Mouse (Mus musculus) midbrain, embryonic 14.5 days (tissue): ENCODE results near the gene Fgfr2. TPM values are rescaled to one million over a fixed set of nuclear protein-coding genes. Genes with fewer than 3 reads are reported as not detected.

Experiments
- ATAC-seq: fragments of 200-750 bp; cut with Nextera tagmentation; 2 replicates; pipeline ENCODE4 v1.8.0; 2017; ENCODE audit warnings: moderate number of reproducible peaks, moderate library complexity; ENCODE audit not compliant: low FRiP score, low TSS enrichment
- DNase-seq: peaks from one replicate; pipeline ENCODE4 v3.0.0-alpha.2; 2015
- H3K27ac ChIP-seq: fragments of 300-500 bp; sonication (generic); replicated peaks from 2 replicates; pipeline ENCODE4 v1.5.1; 2014; ENCODE audit warnings: mild to moderate bottlenecking, low read depth, low read length, moderate library complexity
- H3K27me3 ChIP-seq: fragments of 300-500 bp; sonication (generic); 2 replicates; pipeline ENCODE4 v1.6.1; 2014; ENCODE audit warnings: low read length, control low read depth, mixed read lengths; ENCODE audit not compliant: control insufficient read depth, insufficient read depth
- H3K36me3 ChIP-seq: fragments of 300-500 bp; sonication (generic); 2 replicates; pipeline ENCODE4 v1.6.1; 2014; ENCODE audit warnings: low read length, control low read depth; ENCODE audit not compliant: control insufficient read depth, insufficient read depth
- H3K4me1 ChIP-seq: fragments of 300-500 bp; sonication (generic); 2 replicates; pipeline ENCODE4 v1.6.1; 2014; ENCODE audit warnings: mild to moderate bottlenecking, antibody characterized with exemption, low read length, control low read depth; ENCODE audit not compliant: control insufficient read depth, insufficient read depth
- H3K4me2 ChIP-seq: fragments of 300-500 bp; sonication (generic); 2 replicates; pipeline ENCODE4 v1.6.1; 2014; ENCODE audit warnings: mild to moderate bottlenecking, low read length, moderate library complexity
- H3K4me3 ChIP-seq: fragments of 300-500 bp; sonication (generic); replicated peaks from 2 replicates; pipeline ENCODE4 v1.5.1; 2014; ENCODE audit warnings: low read depth, low read length
- H3K9ac ChIP-seq: fragments of 300-500 bp; sonication (generic); replicated peaks from 2 replicates; pipeline ENCODE4 v1.6.1; 2014; ENCODE audit warnings: mild to moderate bottlenecking, low read length, moderate library complexity
- H3K9me3 ChIP-seq: fragments of 300-500 bp; sonication (generic); 2 replicates; pipeline ENCODE4 v1.6.1; 2016; ENCODE audit warnings: low read length, control low read depth, mixed read lengths; ENCODE audit not compliant: control insufficient read depth
- WGBS: fragments of 180-500 bp; shearing (Covaris S2); extraction: QIAGEN DNeasy Blood & Tissue Kit; methylation state at CpG from one replicate; pipeline ENCODE4 v1.1.7; 2014; 5-methylcytosine and 5-hydroxymethylcytosine counted together
- polyA plus RNA-seq: library from polyadenylated mRNA; unstranded; fragments of >200 nt; fragmentation: Nextera tagmentation; extraction: Ambion mirVana; gene quantifications from 2 replicates; pipeline ENCODE4 v1.2.1, GENCODE M21; 2014

Fgfr2 gene
- polyA plus RNA-seq, 1 experiment from 2014 or later, result 28.1 TPM

DNA sequence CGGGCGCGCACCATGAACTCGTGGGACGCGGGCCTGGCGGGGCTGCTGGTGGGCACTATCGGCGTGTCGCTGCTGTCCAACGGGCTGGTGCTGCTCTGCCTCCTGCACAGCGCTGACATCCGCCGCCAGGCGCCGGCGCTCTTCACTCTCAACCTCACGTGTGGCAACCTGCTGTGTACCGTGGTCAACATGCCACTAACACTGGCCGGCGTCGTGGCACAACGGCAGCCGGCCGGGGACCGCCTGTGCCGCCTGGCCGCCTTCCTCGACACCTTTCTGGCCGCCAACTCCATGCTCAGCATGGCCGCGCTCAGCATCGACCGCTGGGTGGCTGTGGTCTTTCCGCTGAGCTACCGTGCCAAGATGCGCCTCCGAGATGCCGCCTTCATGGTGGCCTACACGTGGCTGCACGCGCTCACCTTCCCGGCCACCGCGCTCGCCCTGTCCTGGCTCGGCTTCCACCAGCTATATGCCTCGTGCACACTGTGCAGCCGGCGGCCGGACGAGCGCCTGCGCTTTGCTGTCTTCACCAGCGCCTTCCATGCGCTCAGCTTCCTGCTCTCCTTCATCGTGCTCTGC, 1156.1 kb downstream of the Fgfr2 start:
- peak overlapping the region; percentile 52 for H3K4me3 ChIP-seq
- WGBS, result 4% methylated on average over 57 of the region's 57 CpGs
- ATAC-seq (peak; percentile 34), DNase-seq (peak; percentile 61)
- H3K4me2 ChIP-seq, result peak overlapping the region; percentile 74
- H3K9ac ChIP-seq, result peak overlapping the region; percentile 70
- no peaks in the 10 kb centered on the region for H3K36me3 ChIP-seq
- peaks cover 10% of the 10 kb centered on the region; the same call in 1 of the 2 replicates for H3K4me1 ChIP-seq
- H3K27me3 ChIP-seq, result peaks cover 17% of the 10 kb centered on the region; the same call in 1 of the 2 replicates
- peak overlapping the region; percentile 84 for H3K27ac ChIP-seq
- H3K9me3 ChIP-seq, result no peaks in the 10 kb centered on the region

DNA sequence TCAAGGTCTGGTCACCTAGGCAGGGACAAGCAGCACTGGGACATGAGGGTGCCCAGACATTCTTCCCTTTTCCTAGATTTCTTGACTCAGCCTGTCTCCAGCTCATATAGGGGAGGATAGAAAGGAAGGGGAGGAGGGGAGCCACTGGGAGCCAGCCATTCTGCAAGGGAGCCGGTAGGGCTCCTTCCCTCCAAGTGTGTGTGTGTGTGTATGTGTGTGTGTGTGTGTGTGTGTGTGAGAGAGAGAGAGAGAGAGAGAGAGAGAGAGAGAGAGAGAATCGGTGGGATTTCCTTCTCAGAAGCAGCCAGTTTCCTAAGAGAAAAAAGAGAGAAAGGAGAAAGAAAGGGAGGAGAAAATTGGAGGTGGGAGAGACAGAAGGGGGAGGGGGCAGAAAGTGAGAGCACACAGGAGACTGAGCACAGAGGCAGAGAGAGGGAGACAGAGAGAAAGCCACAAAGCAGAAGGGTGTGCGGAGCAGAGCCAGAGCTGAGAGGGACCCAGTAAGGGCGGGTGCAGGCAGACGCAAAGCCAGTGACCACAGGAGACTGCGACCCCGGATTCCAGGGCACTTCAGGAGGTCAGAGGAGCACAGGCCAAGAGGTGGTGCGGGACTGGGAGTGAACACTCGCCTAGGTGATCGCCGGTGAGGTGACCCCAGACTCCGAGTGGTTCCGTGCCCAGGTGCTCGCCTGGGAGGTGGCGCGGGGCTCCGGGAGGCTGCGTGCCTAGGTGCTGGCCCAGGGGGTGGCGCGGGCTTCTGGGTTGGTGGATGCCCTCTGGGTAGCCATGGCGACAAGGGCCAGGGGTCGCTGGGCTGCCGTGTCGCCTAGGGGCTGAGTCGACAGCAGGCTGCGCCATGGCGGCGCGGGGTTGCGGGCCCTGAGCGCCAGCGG, 1156.9 kb downstream of the Fgfr2 start, which contains the start of gene Gpr26:
Gpr26 (plus strand) TSS at position 438 of the 893 bp plus-strand sequence.
- peak within 1 kb of the TSS; percentile 84 for H3K27ac ChIP-seq
- H3K4me2 ChIP-seq, result peak within 1 kb of the TSS; percentile 74
- DNase-seq, result peak; percentile 62
- H3K27me3 ChIP-seq, result peaks cover 17% of the 10 kb centered on the region; the same call in 1 of the 2 replicates
- peak within 1 kb of the TSS; percentile 70 for H3K9ac ChIP-seq
- no peaks in the 10 kb centered on the region for H3K36me3 ChIP-seq
- H3K9me3 ChIP-seq, result no peaks in the 10 kb centered on the region
- peaks cover 10% of the 10 kb centered on the region; the same call in 1 of the 2 replicates for H3K4me1 ChIP-seq
- 2% methylated on average over 32 of the region's 32 CpGs for WGBS
- no peak; the same call in none of the 2 replicates for ATAC-seq
- peak within 1 kb of the TSS; percentile 52 for H3K4me3 ChIP-seq

DNA sequence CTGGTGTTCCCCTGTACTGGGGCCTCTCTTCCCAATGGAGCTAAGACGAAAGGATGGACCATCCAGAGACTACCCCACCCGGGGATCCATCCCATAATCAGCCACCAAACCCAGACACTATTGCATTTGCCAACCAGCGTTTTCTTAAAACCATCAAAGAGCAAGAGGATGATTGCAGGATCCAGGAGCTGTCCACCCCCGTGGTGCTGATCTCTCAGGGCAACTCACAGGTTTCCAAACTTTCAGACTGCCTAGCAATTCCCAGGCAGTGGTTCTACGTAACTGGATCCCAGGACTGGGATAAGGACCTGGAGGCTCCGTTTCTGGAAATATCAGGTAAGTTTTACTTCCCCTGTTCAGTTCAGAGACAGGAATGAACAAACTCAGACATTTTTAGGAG, 1162.6 kb downstream of the Fgfr2 start:
- ATAC-seq (no peak), DNase-seq (peak; percentile 40)
- Histone ChIP-seq H3K4me1 (peaks cover 5% of the 10 kb centered on the region; the same call in 1 of the 2 replicates), H3K36me3 (no peaks in the 10 kb centered on the region), H3K4me3 (no peak overlapping the region), H3K9me3 (no peaks in the 10 kb centered on the region), H3K4me2 (no peak overlapping the region), H3K27ac (no peak overlapping the region), H3K9ac (no peak overlapping the region), H3K27me3 (0 out of 2 replicates have a peak, but pooled peaks cover 2% of the 10 kb centered on the region)
- WGBS, result 38% methylated on average over 6 of the region's 6 CpGs

DNA sequence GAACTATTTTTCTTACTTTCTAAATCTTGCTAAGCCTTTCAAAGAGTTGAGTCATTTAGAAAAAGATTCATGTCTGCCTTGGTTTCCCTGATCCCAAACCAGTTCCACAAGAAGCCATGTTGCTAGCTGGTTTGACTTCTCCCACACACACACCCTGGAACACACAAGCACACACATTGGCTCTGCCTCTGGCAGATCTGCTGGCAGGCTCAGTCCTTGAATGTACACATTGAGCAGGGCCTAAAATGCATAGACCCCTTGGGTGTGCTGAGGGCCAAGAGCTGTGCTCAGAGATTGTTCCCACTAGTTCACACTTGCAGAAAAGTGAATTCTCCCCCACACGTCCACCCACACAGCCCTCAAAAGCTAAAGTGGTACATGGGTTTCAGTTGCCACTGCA, 1164.4 kb downstream of the Fgfr2 start:
- Histone ChIP-seq H3K9ac (no peak overlapping the region), H3K27ac (no peak overlapping the region), H3K27me3 (no peaks in the 10 kb centered on the region), H3K4me1 (peaks cover 5% of the 10 kb centered on the region; the same call in 1 of the 2 replicates), H3K4me3 (no peak overlapping the region), H3K4me2 (no peak overlapping the region), H3K36me3 (no peaks in the 10 kb centered on the region), H3K9me3 (no peaks in the 10 kb centered on the region)
- no peak for DNase-seq
- ATAC-seq, result no peak
- WGBS, result 68% methylated on average over 1 of the region's 1 CpGs

DNA sequence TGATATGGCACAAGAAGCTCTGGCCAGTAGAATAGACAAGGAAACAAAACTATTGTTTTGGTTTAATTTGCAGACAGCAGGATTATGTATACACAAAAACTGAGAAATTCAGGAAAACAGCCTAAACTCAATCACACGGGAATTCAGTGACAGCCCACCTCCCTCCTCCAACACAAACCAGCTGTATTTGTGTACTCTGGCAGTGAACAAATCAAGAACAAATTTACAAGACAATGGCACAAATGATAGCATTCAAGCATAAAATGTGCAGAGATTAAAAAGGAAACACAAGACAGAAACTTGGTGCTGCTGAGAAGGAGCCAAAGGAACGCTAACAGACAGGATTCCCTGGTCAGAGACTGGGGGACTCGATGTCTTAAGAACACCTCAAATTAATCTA, 1169.7 kb downstream of the Fgfr2 start:
- Histone ChIP-seq H3K4me1 (no peaks in the 10 kb centered on the region), H3K9ac (no peak overlapping the region), H3K9me3 (no peaks in the 10 kb centered on the region), H3K4me2 (no peak overlapping the region), H3K36me3 (no peaks in the 10 kb centered on the region), H3K27me3 (no peaks in the 10 kb centered on the region), H3K27ac (no peak overlapping the region), H3K4me3 (no peak overlapping the region)
- DNase-seq, result no peak
- 34% methylated on average over 3 of the region's 3 CpGs for whole genome bisulfite sequencing
- no peak for ATAC-seq

DNA sequence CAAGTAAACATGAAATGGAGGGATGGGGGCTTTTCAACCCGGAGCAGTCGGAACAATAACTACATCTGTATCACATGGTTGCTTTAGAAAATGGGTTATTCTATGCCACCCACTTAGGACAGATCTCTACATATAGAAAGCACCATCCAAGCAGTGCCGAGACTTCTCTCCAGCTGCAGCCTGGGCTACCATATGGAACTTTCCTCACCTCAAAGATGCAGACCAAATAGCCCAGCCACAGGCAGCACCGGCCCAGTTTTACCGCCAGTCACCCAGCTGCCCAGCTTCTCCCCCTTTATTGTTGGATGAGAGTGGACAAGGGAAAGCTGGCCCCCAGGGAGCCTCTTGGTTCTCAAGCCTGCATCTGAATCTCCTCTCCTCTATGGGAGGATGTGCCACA, 1172.0 kb downstream of the Fgfr2 start:
- H3K4me2 ChIP-seq, result no peak overlapping the region
- H3K9me3 ChIP-seq, result no peaks in the 10 kb centered on the region
- no peak overlapping the region for H3K27ac ChIP-seq
- no peaks in the 10 kb centered on the region for H3K4me1 ChIP-seq
- no peak overlapping the region for H3K4me3 ChIP-seq
- ATAC-seq (no peak), DNase-seq (no peak)
- no peak overlapping the region for H3K9ac ChIP-seq
- no peaks in the 10 kb centered on the region for H3K27me3 ChIP-seq
- 81% methylated on average over 5 of the region's 5 CpGs for WGBS
- H3K36me3 ChIP-seq, result no peaks in the 10 kb centered on the region

DNA sequence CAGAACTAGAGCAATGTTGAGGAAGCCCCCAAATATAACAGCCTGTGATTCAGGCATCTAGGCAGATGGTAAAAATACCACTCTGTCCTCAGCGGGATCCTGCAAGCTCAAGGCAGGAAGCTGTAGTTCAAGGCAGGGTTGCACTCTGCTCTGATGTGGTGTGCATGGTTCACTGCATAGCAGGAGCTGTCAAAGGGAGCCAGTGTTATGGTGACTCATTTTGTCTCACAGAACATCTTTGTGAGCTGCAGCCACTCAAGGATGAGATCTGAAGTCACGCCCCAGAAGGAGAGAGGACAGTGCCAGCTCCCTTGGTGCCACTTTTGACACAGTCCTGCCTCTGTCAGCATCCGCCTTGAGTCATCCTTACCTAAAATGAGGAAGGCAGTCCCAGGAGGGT, 1185.5 kb downstream of the Fgfr2 start:
- Histone ChIP-seq H3K4me1 (no peaks in the 10 kb centered on the region), H3K27me3 (no peaks in the 10 kb centered on the region), H3K4me3 (no peak overlapping the region), H3K27ac (no peak overlapping the region), H3K4me2 (no peak overlapping the region), H3K36me3 (no peaks in the 10 kb centered on the region), H3K9ac (no peak overlapping the region), H3K9me3 (0 out of 2 replicates have a peak, but pooled peaks cover 3% of the 10 kb centered on the region)
- 93% methylated on average over 3 of the region's 3 CpGs for WGBS
- ATAC-seq (no peak), DNase-seq (no peak)

DNA sequence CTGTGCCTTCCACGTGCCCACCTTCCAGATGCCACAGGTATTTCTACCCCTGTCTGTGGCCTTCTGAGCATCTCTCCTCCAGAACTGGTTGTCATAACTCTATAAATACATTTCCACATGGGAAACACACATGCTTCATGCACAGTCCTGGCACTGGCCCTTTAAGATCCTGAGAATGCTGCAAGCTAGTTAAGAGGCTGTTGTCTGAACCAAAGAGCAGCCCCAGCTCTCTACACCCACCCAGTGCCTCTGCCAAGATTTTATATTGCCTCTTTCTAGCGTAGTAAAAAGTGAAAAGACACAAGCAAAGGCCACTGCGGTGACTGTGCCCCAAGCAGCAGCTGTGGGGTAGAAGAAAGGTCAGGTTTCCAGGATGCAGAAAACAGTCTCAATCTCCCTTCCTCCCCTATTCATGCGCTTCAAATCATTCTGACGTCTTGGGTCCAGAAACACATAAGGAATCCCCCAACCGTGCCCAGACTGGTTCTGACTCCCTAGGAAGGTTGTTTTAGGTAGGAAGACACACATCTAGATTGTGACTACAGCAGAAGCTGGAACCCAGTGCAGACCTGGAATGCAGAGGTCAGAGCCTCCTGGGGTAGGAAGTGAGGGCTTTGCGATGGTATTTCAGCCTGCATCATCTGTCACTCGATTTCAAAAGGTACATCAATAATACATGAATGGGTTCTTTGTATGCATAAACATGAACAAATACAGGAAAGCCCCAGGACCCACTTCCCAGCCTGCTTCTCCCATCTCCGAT, 1195.7 kb downstream of the Fgfr2 start:
- 35% methylated on average over 9 of the region's 9 CpGs for WGBS
- H3K9me3 ChIP-seq, result no peaks in the 10 kb centered on the region
- ATAC-seq (no peak), DNase-seq (peak; percentile 17)
- no peaks in the 10 kb centered on the region for H3K27me3 ChIP-seq
- no peak overlapping the region for H3K9ac ChIP-seq
- no peak overlapping the region for H3K27ac ChIP-seq
- no peak overlapping the region for H3K4me2 ChIP-seq
- no peak overlapping the region for H3K4me3 ChIP-seq
- no peaks in the 10 kb centered on the region for H3K36me3 ChIP-seq
- no peaks in the 10 kb centered on the region; the same call in 1 of the 2 replicates for H3K4me1 ChIP-seq
